Mouse (Mus musculus) cerebellum, adult 2 months (tissue): Measurements from ENCODE around the gene Atr.

Source experiments
- CTCF ChIP-seq: fragments of 200-500 bp; IDR thresholded peaks from 2 replicates; pipeline ENCODE4 v1.5.1; 2011; ENCODE audit warnings: low read depth, mild to moderate bottlenecking, control low read depth, low read length, moderate library complexity, borderline replicate concordance; ENCODE audit not compliant: insufficient read depth
- POLR2A ChIP-seq: fragments of 200-500 bp; IDR thresholded peaks from 2 replicates; pipeline ENCODE4 v1.6.1; 2011; ENCODE audit warnings: low read length, control low read depth, borderline replicate concordance; ENCODE audit not compliant: insufficient read depth

DNA sequence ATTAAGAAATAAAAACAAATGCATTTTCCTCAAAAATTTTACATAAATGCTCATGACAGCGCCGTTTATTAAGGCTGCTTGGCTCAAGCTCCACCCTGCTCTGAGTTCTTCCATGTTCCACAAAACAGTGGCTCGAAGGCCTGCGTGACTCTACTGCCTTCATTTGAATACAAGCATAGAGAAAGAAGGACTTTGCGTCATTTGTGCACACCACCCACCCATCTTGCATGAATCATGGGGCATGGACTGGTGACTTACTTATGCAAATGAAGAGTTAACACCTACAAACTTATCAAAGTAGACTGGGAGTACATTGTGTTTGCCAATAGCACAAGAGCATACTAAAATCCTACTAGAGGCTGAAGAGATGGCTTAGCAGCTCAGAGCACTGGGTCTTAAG lies 29.8 kb upstream of the Atr start:
- TF ChIP-seq POLR2A (no peak), CTCF (no peak)
